Mouse (Mus musculus) ES-E14 (cell line): Measurements from ENCODE around the gene Borcs6.

Experiments
- CHD2 ChIP-seq: IDR thresholded peaks from 2 replicates; pipeline ENCODE4 v1.6.1; 2014; ENCODE audit warnings: mild to moderate bottlenecking, low read depth, low read length, inconsistent platforms
- ZNF384 ChIP-seq: IDR thresholded peaks from 2 replicates; pipeline ENCODE4 v1.6.1; 2012; ENCODE audit warnings: low read depth, low read length, inconsistent platforms

DNA sequence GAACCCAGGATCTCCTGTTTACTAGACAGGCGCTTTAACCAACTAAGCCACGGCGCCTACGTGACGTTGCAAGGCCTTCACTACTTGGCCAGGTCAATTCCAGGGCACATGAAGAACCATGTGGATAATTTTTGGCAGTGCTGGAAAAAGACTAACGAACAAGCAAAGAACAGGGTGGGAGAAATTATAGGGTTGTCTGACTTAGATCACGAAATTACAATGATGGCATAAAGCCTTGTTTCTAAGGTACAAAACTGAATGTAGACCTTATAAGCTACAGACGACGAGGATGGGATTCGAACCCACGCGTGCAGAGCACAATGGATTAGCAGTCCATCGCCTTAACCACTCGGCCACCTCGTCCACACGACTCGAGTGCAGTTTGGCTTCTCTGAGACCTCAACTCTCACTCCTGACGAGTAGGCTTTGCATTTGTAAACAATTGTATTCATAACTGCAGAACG lies 3.3 kb downstream of the Borcs6 start:
- TF ChIP-seq CHD2 (no peak), ZNF384 (no peak)
